Mouse (Mus musculus) heart, postnatal 36 days (tissue): Measurements from ENCODE around the gene Zfp46. TPM values are rescaled to one million over a fixed set of nuclear protein-coding genes. Genes with fewer than 3 reads are reported as not detected.

ENCODE experiments used
- DNase-seq, 2 experiments: peaks; one replicate each; pipeline ENCODE4 v3.0.0; 2021 to 2022
- intact Hi-C: fragments of 180-260 bp; cut with DNase I; formaldehyde crosslinking; loops from one replicate; pipeline ENCODE4 v1.15.1; 2025
- total RNA-seq, 2 experiments: library from RNA; stranded (reverse); gene quantifications; 2 replicates each; pipeline ENCODE4 v1.2.3; 2021

The Zfp46 gene
- total RNA-seq, 2 experiments from 2014 or later, result 37.4 to 57.1 TPM

- intact Hi-C loops, result no loop called here
- DNase-seq, result no peak
Observed at GRCm38 (mm10) chr4:136304181-136304580, 19.7 kb downstream of the Zfp46 start.

- DNase-seq, result no peak
- intact Hi-C loops, result no loop called here
Observed at GRCm38 (mm10) chr4:136308355-136308754, 23.9 kb downstream of the Zfp46 start.

GRCm38 (mm10) chr4:136309780-136310179 is 25.3 kb downstream of the Zfp46 start:
- DNase-seq, result peak; percentile 33 to 35

GRCm38 (mm10) chr4:136310229-136311041 is 26.0 kb downstream of the Zfp46 start, which contains the start of gene Hnrnpr:
TSS of gene Hnrnpr (plus strand) at chr4:136310942.
- intact Hi-C loops, result loop anchor here (1.0 kb wide), 1 partner anchor 24 kb away; no protein-coding TSS in a partner anchor
- DNase-seq, result peak; percentile 98 to 100

More at GRCm38 (mm10) chr4:136309780-136310179, 25.3 kb downstream of the Zfp46 start:
- intact Hi-C loops, result loop anchor here (1.0 kb wide), 1 partner anchor 23 kb away; no protein-coding TSS in a partner anchor

GRCm38 (mm10) chr4:136311042-136311999 is 26.8 kb downstream of the Zfp46 start:
- DNase-seq, result peak; percentile 49 to 61
- intact Hi-C loops, result no loop called here

- DNase-seq, result no peak
- intact Hi-C loops, result no loop called here
Observed at GRCm38 (mm10) chr4:136312616-136313015, 28.1 kb downstream of the Zfp46 start.

GRCm38 (mm10) chr4:136317667-136318066 is 33.2 kb downstream of the Zfp46 start:
- intact Hi-C loops, result no loop called here
- no peak for DNase-seq

GRCm38 (mm10) chr4:136320016-136320415 is 35.5 kb downstream of the Zfp46 start:
- DNase-seq, result no peak
- intact Hi-C loops, result loop anchor here (5.0 kb wide), 2 partner anchors 33 to 118 kb away; no protein-coding TSS in a partner anchor

GRCm38 (mm10) chr4:136324226-136324625 is 39.7 kb downstream of the Zfp46 start:
- DNase-seq, result peak in 1 of 2 experiments; percentile 18
- intact Hi-C loops, result loop anchor here (1.0 to 5.0 kb wide), 3 partner anchors 37 to 122 kb away; no protein-coding TSS in a partner anchor

GRCm38 (mm10) chr4:136327238-136327637 is 42.8 kb downstream of the Zfp46 start:
- DNase-seq, result no peak
- intact Hi-C loops, result no loop called here

- intact Hi-C loops, result no loop called here
- DNase-seq, result no peak
Observed at GRCm38 (mm10) chr4:136328115-136328514, 43.6 kb downstream of the Zfp46 start.

GRCm38 (mm10) chr4:136331709-136332108 is 47.2 kb downstream of the Zfp46 start:
- no peak for DNase-seq
- intact Hi-C loops, result no loop called here

- no peak for DNase-seq
- intact Hi-C loops, result no loop called here
Observed at GRCm38 (mm10) chr4:136333191-136333590, 48.7 kb downstream of the Zfp46 start.

- no peak for DNase-seq
- intact Hi-C loops, result no loop called here
Observed at GRCm38 (mm10) chr4:136335065-136335464, 50.6 kb downstream of the Zfp46 start.

GRCm38 (mm10) chr4:136337129-136337528 is 52.6 kb downstream of the Zfp46 start:
- peak in 1 of 2 experiments; percentile 13 for DNase-seq
- intact Hi-C loops, result no loop called here

Other genes starting within 250 kb of the Zfp46 start
- 100 to 1,000 TPM; 239 to 270 TPM for gene Rpl11, start 231.3 kb upstream of the Zfp46 start, total RNA-seq
- 10 to 100 TPM; 58.1 to 63.9 TPM for gene Id3, start 141.2 kb upstream of the Zfp46 start, total RNA-seq
- 1 to 10 TPM; 1.4 to 2.1 TPM for gene E2f2, start 112.3 kb upstream of the Zfp46 start, total RNA-seq
- gene Asap3, start 78.3 kb upstream of the Zfp46 start, total RNA-seq, result 10 to 100 TPM in 1 of 2 experiments, 1 to 10 TPM in 1; 9.4 to 11.7 TPM
- 100 to 1,000 TPM; 121 to 126 TPM for gene Tcea3, start 37.0 kb upstream of the Zfp46 start, total RNA-seq
- gene Hnrnpr, start 26.3 kb downstream of the Zfp46 start, total RNA-seq, result 10 to 100 TPM; 37.6 to 43.2 TPM
- not detected for gene Htr1d, start 138.8 kb downstream of the Zfp46 start, total RNA-seq
- under 1 TPM; 0.17 to 0.35 TPM for gene 6030445D17Rik, start 177.6 kb downstream of the Zfp46 start, total RNA-seq
- 10 to 100 TPM; 37.8 to 41.4 TPM for gene Luzp1, start 185.1 kb downstream of the Zfp46 start, total RNA-seq